Mouse (Mus musculus) ZHBTc4 (cell line): ENCODE measurements around the gene Mta1.

Experiments
- DNase-seq: peaks from one replicate; pipeline ENCODE4 v3.0.0-alpha.2; 2011; ENCODE audit warnings: low read depth, low spot score

Mta1 gene

DNA sequence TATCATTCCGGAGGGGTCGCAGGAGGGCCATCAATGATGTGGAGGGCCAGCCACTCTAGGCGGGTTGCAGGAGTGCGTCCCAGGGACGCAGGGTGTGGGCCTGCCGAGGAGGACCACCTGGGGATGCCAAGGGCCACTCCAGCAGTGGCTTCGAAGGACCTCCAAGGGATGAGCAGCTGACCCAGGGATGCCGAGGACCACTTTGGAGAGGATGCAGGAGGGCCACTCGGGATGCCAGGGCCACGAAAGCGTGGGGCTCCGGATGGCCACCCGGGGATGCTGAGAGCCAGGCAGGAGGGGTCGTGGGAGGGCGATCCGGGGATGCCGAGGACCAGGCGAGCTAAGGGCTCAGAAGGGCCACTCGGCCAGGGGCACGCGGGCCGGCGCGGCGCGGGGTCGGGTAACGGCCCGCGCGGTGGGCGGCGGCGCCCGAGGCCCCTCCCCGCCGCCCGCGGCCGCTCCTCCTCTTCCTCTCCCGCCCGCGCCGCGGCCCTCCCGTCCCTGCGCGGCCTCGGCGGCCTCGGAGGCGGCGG, at the start of gene Mta1:
TSS of gene Mta1 (plus strand) at position 530 of the 533 bp plus-strand sequence.
- DNase-seq = peak; percentile 35

DNA sequence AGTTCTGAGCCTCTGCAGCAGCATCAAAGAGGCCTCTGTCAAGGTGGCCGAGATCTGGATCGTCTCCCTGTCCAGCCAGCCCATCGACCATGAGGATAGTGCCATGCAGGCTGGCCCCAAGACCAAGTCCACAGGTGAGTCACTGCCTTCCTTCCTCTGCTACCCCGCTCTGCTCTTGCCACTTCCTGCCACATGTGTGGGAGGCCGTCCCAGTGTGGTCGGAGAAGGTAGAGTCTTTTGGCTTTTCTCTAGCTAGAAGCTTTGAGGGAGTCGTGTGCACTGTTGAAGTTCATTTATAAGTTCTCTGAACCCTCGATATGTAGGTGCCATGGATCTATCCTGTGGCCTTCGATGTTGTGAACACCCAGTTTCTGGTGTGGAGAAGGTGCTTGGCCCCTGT, 48.2 kb upstream of the Mta1 start:
- no peak for DNase-seq

GRCm38 (mm10) chr12:113050671-113051070, 47.4 kb upstream of the Mta1 start:
- DNase-seq = no peak

DNA sequence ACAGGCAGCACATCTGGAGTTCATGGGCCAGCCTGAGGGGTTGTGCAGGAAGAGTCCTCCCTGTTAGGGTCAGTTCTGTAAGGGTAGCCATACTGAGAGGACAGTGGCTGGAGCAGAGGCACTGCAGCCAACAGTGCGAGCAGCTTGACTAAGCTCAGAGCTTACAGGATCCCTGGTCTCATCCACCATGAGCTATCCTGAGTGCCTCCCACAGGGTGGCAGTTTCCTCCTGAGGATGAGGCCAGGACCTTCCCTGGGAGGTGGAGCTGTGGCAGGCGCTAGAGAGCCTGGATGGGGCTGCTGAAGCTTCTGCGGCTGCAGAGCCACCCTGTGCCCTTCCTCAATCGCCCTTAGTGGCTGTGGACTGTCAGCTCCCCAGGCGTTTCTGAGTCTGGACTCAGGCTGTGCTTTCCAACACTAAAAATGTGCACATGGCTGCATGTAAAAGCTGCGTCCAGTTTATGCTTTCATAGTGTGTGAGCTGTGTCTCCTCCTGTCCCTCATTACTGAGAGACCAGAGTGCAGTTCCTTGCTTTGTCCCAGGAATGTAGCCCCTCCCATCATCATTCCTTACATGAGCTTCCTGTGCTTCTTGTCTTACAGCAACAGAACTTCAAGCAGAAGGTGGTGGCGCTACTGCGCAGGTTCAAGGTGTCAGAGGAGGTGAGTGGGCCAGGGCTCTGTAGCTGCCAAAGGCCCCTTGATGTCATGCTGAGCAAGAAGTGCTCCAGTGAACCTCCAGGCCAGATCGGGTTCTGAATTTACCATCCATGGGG, 46.3 kb upstream of the Mta1 start:
- peak; percentile 86 for DNase-seq

- no peak for DNase-seq
These were observed 42.0 kb upstream of the Mta1 start for GRCm38 (mm10) chr12:113056089-113056488.

DNA sequence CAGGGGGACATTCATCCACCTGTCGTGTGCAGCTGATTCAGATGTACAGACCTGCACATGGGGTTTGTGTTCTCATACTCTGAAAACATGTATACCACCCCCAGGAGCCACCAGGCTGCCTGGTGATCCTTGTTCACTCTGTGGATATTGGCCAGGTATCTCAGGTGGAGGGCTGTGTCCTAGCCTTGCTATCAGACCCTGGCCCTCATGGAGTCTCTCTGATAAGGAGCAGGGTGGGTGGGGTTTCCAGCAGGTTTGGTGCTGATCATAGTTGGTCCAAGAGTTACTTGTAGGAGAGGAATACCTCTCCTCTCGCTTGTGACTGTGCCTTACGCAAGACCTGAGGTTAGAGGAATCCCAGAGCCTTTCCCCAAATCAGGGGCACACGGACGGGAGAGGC, 37.9 kb upstream of the Mta1 start:
- no peak for DNase-seq

DNA sequence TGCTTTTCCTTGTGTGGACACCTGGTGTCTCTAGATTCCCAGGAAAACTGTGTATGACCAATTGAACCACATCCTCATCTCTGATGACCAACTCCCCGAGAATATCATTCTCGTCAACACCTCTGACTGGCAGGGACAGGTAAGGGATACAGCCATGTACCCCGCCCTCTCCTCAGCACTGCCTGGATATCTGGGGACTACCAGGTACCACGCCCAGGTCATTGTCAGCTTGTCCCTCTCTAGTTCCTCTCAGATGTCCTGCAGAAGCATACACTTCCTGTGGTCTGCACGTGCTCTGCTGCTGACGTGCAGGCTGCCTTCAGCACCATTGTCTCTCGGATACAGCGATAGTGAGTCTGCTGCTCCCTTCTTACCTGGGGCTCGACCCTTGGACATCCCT, 36.5 kb upstream of the Mta1 start:
- DNase-seq = no peak

- peak; percentile 31 for DNase-seq
These were observed 35.9 kb upstream of the Mta1 start for GRCm38 (mm10) chr12:113062201-113062600.

- no peak for DNase-seq
These were observed 34.4 kb upstream of the Mta1 start for GRCm38 (mm10) chr12:113063700-113064099.

GRCm38 (mm10) chr12:113068002-113068401, 30.1 kb upstream of the Mta1 start:
- DNase-seq = no peak

DNA sequence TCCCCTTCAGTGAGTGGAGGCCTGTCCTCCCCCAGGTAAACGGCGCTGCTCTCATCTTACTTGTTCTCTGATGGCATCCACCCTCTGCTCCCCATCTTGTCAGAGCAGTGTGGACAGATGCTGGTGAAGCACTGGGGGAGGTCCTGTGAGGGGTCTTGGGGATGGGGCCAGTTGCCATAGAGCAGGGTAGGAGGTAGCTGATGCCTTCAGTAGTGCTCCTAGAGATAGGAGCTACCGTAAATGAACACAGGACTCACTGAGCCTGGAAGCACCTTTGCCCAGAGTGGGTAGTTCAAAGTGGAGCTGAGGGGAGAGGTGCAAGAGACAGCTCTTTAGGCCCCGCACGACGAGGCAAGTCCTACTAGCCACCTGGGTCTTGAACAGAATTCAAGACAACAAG, 28.7 kb upstream of the Mta1 start:
- DNase-seq = no peak

DNA sequence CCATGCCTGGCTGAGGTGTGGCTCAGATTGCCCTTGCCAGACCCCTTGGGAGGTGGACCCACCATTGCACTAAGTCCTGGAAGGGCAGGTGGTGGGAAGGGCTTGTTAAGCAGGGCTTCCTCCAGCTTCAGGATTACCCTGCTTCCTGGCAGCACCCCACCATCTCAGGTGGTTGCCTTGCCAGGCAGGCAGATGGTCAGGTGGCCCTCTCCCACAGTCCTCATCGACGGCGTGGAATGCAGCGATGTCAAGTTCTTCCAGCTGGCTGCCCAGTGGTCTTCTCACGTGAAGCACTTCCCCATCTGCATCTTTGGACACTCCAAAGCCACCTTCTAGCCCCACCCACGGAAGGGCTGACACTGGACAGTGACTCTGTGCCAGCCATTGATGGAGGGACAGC, 26.8 kb upstream of the Mta1 start:
- no peak for DNase-seq

DNA sequence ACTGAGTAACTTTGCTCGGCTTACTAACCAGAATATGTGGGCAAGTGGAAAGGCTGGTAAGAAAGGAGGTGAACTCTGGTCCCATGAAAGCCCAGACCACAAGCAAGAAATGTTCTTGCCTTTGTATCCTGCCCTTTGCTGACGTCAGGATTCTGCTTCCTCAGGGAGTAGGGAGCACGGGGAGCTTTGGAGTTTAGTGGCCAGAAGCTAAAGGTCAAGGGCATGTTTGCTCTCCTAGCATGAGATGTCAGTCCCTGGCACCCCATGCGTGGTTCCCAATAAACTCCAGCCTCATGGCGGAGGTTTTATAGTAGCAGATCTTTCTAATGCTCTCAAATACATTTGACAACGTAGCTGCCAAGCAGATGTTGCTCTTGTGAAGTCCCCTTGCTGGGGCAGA, 26.3 kb upstream of the Mta1 start:
- DNase-seq = no peak

- peak; percentile 54 for DNase-seq
These were observed 24.4 kb upstream of the Mta1 start for GRCm38 (mm10) chr12:113073420-113074328.

GRCm38 (mm10) chr12:113074329-113075062, 23.6 kb upstream of the Mta1 start, which contains the start of gene Tex22:
TSS of gene Tex22 (plus strand) at chr12:113074502.
- DNase-seq = peak; percentile 86

GRCm38 (mm10) chr12:113075063-113075454, 23.0 kb upstream of the Mta1 start:
- peak; percentile 93 for DNase-seq

DNA sequence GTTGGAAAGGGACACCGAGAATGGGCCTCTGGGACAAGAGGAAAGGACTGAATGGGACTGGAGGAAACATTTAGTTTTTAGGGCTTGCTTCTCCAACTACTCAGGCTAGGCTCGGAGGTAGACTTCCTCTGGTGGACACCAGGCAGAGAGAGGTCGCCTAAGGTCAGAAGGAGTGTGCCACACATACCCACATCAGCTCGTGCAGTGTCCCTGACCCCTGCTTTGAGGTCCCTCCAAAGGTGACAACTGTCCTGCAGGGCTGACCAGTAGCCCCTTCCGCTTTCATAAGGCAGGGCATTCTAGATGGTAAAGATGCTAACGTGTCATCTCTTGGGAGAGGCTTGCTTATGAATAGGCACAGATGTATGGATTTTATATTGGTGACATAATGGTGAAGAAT, 22.6 kb upstream of the Mta1 start:
- DNase-seq = no peak

DNA sequence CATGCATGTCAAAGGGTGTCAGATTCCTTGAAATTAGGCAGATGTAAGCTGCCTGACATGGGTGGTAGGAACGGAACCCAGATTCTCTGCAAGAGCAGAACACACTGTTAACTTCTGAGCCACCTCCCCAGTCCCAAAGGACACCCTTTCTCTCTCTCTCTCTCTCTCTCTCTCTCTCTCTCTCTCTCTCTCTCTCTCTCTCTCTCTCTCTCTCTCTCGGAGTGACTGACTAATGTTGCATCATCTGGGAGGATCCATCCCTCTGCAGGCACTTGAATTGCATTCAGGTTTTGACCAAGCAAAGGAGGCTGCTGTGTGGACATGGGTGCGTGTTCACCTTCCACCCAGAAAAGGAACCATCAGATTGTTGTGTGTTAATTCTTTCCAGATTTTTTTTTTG, 10.8 kb upstream of the Mta1 start:
- no peak for DNase-seq

DNA sequence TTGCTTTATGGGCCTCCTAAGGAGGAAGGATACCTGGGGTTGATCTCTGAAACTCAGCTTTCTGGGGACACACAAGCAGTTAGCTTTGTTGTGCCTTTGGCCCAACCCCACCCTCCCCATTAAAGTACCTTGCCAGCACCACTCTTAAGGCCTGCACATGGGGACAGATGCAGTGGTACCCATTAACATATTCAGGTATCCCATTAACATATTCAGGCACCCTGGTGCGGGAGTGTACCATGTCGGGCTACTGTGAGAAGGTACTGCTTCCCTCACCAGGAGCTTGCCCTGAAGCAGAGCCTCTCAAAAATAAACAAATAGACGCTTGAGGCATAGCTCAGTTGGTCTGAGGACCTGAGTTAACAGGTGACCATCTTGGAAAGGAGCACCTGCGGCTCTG, 10.1 kb upstream of the Mta1 start:
- peak; percentile 59 for DNase-seq

DNA sequence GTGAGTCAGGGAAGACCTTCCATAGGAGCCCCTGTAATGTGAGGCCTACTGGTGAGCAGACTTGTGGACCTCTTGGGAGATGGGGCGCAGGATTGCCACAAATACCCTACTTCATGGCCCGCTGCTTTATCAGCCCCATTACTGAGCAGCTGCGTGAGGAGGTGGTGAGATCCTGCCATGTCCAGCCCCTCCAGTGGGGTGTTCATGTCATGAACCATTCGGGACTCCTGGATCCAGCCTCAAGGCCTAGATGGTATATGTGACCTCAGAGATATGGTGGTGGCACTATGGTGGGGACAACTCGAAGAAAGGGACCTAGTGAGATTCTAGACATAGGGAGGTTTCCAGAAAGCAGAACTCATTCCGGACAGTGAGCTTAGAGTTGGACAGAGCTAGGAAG, 9.0 kb upstream of the Mta1 start:
- DNase-seq = no peak

GRCm38 (mm10) chr12:113090053-113090452, 8.0 kb upstream of the Mta1 start:
- DNase-seq = no peak

- DNase-seq = peak; percentile 36
These were observed 1.0 kb upstream of the Mta1 start for GRCm38 (mm10) chr12:113097040-113097439.
